Mouse (Mus musculus) lung, postnatal 0 days (tissue): ENCODE measurements around the gene Dpp6.

Source experiments
- CTCF ChIP-seq: IDR thresholded peaks from 2 replicates; pipeline ENCODE4 v1.5.1; 2016; ENCODE audit warnings: antibody characterized with exemption, mild to moderate bottlenecking
- EP300 ChIP-seq: IDR thresholded peaks from 2 replicates; pipeline ENCODE4 v1.6.1; 2016; ENCODE audit warnings: antibody characterized with exemption, mild to moderate bottlenecking, control low read depth

- TF ChIP-seq CTCF: no peak
- no peak for TF ChIP-seq EP300
Observed at GRCm38 (mm10) chr5:27304115-27304514, 487.1 kb downstream of the Dpp6 start.
